Mouse (Mus musculus) adrenal gland, adult 8-10 months (tissue): Measurements from ENCODE around the gene Olfr547. TPM values are rescaled to one million over a fixed set of nuclear protein-coding genes. Genes with fewer than 3 reads are reported as not detected.
"Not testable (repeated sequence)": the region's sequence is repeated elsewhere in the genome, so short reads cannot be mapped to it uniquely, and the experiment has no call there.

Experiments used
- DNase-seq: peaks from one replicate; pipeline ENCODE4 v3.0.0; 2022
- total RNA-seq, 4 experiments: library from RNA; stranded (reverse); gene quantifications; 2 replicates each; pipeline ENCODE4 v1.2.4; 2022

Gene Olfr547
- total RNA-seq = not detected

GRCm38 (mm10) chr7:102534449-102534848 is at the start of gene Olfr547:
Olfr547 (plus strand) TSS chr7:102534749.
- no peak for DNase-seq

GRCm38 (mm10) chr7:102484766-102485165 is 49.8 kb upstream of the Olfr547 start:
- not testable (repeated sequence) for DNase-seq

GRCm38 (mm10) chr7:102486105-102486504 is 48.4 kb upstream of the Olfr547 start:
- DNase-seq = no peak

GRCm38 (mm10) chr7:102488161-102488560 is 46.4 kb upstream of the Olfr547 start, which contains the start of gene Olfr544:
Olfr544 (minus strand) TSS chr7:102488313.
- DNase-seq = no peak

GRCm38 (mm10) chr7:102494416-102494815 is 40.1 kb upstream of the Olfr547 start:
- DNase-seq = not testable (repeated sequence)

GRCm38 (mm10) chr7:102499473-102499872 is 35.1 kb upstream of the Olfr547 start, which contains the start of gene Olfr545:
Olfr545 (minus strand) TSS chr7:102499573.
- no peak for DNase-seq

GRCm38 (mm10) chr7:102501986-102502385 is 32.6 kb upstream of the Olfr547 start:
- no peak for DNase-seq

GRCm38 (mm10) chr7:102506848-102507247 is 27.7 kb upstream of the Olfr547 start:
- DNase-seq = peak; percentile 56

- no peak for DNase-seq
Measured at GRCm38 (mm10) chr7:102508066-102508465, 26.5 kb upstream of the Olfr547 start.

- DNase-seq = no peak
Measured at GRCm38 (mm10) chr7:102508666-102509065, 25.9 kb upstream of the Olfr547 start.

- no peak for DNase-seq
Measured at GRCm38 (mm10) chr7:102509726-102510125, 24.8 kb upstream of the Olfr547 start.

- no peak for DNase-seq
Measured at GRCm38 (mm10) chr7:102511927-102512326, 22.6 kb upstream of the Olfr547 start.

GRCm38 (mm10) chr7:102512814-102513435 is 21.6 kb upstream of the Olfr547 start:
- DNase-seq = peak; percentile 66

- no peak for DNase-seq
Measured at GRCm38 (mm10) chr7:102514144-102514543, 20.4 kb upstream of the Olfr547 start.

- DNase-seq = peak; percentile 10
Measured at GRCm38 (mm10) chr7:102516261-102517050, 18.1 kb upstream of the Olfr547 start.

GRCm38 (mm10) chr7:102517051-102517335 is 17.6 kb upstream of the Olfr547 start:
- no peak for DNase-seq

- DNase-seq = no peak
Measured at GRCm38 (mm10) chr7:102529052-102529451, 5.5 kb upstream of the Olfr547 start.

GRCm38 (mm10) chr7:102540596-102540995 is 6.0 kb downstream of the Olfr547 start, which contains the start of gene Olfr548-ps1:
Olfr548-ps1 (plus strand) TSS chr7:102540896.
- no peak for DNase-seq

- no peak for DNase-seq
Measured at GRCm38 (mm10) chr7:102541251-102541650, 6.7 kb downstream of the Olfr547 start.

GRCm38 (mm10) chr7:102549570-102549969 is 15.0 kb downstream of the Olfr547 start, which contains the start of gene Olfr549:
Olfr549 (plus strand) TSS chr7:102549870.
- DNase-seq = no peak

- no peak for DNase-seq
Measured at GRCm38 (mm10) chr7:102553279-102553678, 18.7 kb downstream of the Olfr547 start.

- peak; percentile 92 for DNase-seq
Measured at GRCm38 (mm10) chr7:102564999-102565997, 30.7 kb downstream of the Olfr547 start, which contains the start of gene Trim21. Trim21 (minus strand) TSS chr7:102565486.
